Mouse (Mus musculus): ENCODE data around the gene Olfr1008. TPM values are rescaled to one million over a fixed set of nuclear protein-coding genes. Genes with fewer than 3 reads are reported as not detected.
"Not testable (repeated sequence)": the region's sequence is repeated elsewhere in the genome, so short reads cannot be mapped to it uniquely, and the experiment has no call there.

Gene Olfr1008
- polyA plus RNA-seq (2012; fragmentation: generic; extraction: Trizol) = not detected
- long read RNA-seq, experiment 1 = 0 reads
- long read RNA-seq, experiment 2 = 0 reads

DNA sequence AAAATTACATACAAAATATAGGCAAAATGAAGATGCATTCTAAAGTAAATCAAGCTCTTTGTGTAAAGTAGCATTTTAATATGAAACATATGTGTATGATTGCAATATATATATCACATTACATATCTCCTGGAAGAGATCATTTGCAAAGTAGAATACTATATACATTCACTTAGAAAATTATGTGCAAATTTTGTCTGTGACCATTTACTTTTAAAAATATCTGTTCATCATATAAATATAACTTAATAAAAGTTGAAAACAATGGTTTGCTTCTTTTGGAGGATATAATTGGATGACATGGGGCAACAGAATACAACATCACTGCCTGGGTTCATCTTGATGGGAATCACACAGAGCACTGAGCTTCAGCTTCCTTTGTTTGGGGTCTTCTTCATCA, at the start of gene Olfr1008:
TSS of gene Olfr1008 (plus strand) at position 301 of the 400 bp plus-strand sequence.
- Histone ChIP-seq H3K79me3 (ENCODE audit: low read depth) (no peaks in the 10 kb centered on the region), H3ac (ENCODE audit: control insufficient read depth, insufficient read length, low read depth) (no peak within 1 kb of the TSS), H3K79me2 (ENCODE audit: control insufficient read depth, insufficient read depth) (no peaks in the 10 kb centered on the region), H3K36me3 (ENCODE audit: control insufficient read depth, insufficient read depth) (no peaks in the 10 kb centered on the region), H3K27me3 (ENCODE audit: control insufficient read depth, insufficient read depth, insufficient read length) (no peaks in the 10 kb centered on the region), H3K4me3 (ENCODE audit: insufficient read depth, poor library complexity, severe bottlenecking) (no peak within 1 kb of the TSS)
- TF ChIP-seq FOSL1 (IDR thresholded peaks at IDR 0.05; ENCODE audit: insufficient read depth, low read length, poor library complexity, severe bottlenecking) = no peak
- TF ChIP-seq CEBPB (IDR thresholded peaks at IDR 0.05; ENCODE audit: low read depth) = no peak
- no peak for TF ChIP-seq CTCF (IDR thresholded peaks at IDR 0.05; ENCODE audit: control insufficient read depth, insufficient read depth, insufficient read length)
- TF ChIP-seq MAX (IDR thresholded peaks at IDR 0.05) = no peak
- TF ChIP-seq MYOD1 (IDR thresholded peaks at IDR 0.05; ENCODE audit: control insufficient read depth, insufficient read length, low read depth) = no peak
- TF ChIP-seq MYOG (IDR thresholded peaks at IDR 0.05; ENCODE audit: control insufficient read depth, extremely low read depth, insufficient read length) = no peak
- TF ChIP-seq USF1 (IDR thresholded peaks at IDR 0.05; ENCODE audit: low read depth) = no peak

DNA sequence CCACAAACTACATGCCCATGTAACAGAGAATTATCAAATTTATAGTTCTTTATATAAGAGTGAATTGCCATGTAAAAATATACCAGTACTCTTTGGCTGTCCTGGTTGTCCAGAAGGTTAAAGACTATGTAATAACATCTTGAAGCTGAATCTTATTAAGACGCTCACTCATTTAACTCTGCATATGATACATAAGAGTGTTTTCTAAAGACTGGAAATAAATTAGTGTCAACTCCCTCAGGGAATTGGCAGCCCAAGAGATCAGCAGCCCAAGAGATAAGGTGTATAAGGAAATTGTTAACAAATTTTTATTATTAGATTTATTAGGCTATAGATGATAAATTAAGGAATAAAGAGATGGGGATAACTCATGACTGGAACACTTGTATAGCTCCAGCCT, 38.6 kb upstream of the Olfr1008 start, which contains the start of gene Olfr1002:
TSS of gene Olfr1002 (minus strand) at position 101 of the 400 bp plus-strand sequence.
- H3K4me3 ChIP-seq (ENCODE audit: insufficient read depth, poor library complexity, severe bottlenecking) = no peak within 1 kb of the TSS
- TF ChIP-seq FOSL1 (IDR thresholded peaks at IDR 0.05; ENCODE audit: insufficient read depth, low read length, poor library complexity, severe bottlenecking) (no peak), CEBPB (IDR thresholded peaks at IDR 0.05; ENCODE audit: low read depth) (no peak), MYOG (IDR thresholded peaks at IDR 0.05; ENCODE audit: control insufficient read depth, extremely low read depth, insufficient read length) (no peak)
- no peaks in the 10 kb centered on the region for H3K79me2 ChIP-seq (ENCODE audit: control insufficient read depth, insufficient read depth)
- H3K27me3 ChIP-seq (ENCODE audit: control insufficient read depth, insufficient read depth, insufficient read length) = no peaks in the 10 kb centered on the region
- H3ac ChIP-seq (ENCODE audit: control insufficient read depth, insufficient read length, low read depth) = no peak within 1 kb of the TSS
- H3K36me3 ChIP-seq (ENCODE audit: control insufficient read depth, insufficient read depth) = no peaks in the 10 kb centered on the region
- H3K79me3 ChIP-seq (ENCODE audit: low read depth) = no peaks in the 10 kb centered on the region

DNA sequence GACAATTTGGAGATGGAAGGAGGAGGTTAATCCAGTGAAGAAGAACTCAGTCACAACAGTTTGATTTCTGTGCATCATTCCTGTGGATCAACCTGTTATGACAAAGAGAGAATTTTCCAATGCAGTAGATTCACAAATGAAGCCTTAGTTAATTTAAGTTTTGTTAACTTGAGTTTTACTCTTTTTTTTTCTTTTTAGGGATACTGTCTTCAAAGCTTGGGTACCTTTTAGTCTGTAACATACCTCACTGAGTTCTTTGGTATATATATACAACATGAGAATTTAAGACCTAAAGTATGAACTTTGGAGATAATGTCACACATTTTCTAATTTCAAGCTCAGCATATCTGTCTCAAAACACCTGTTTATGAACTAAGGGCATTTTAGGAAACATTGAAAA, 24.9 kb upstream of the Olfr1008 start, which contains the start of gene Olfr154:
TSS of gene Olfr154 (minus strand) at position 101 of the 400 bp plus-strand sequence.
- H3K27me3 ChIP-seq (ENCODE audit: control insufficient read depth, insufficient read depth, insufficient read length) = not testable (repeated sequence)

DNA sequence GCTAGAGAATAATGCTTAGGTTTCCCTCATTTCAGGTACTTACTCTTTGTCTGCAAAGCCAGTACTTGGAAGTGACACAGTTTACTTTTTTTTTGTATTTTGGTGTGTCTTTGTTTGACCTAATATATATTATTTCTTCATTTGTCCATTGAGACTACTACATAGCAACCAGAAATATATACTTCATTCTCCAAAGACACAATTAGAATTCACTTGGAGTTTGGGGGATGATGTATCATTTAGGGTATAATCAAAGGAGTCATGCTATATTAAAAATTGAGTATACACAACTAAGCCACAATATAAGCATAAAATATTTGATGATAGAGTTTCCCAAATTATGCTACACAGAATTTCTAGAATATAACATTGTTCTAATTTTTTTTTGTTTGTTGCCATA, 10.6 kb upstream of the Olfr1008 start, which contains the start of gene Olfr1006:
TSS of gene Olfr1006 (minus strand) at position 101 of the 400 bp plus-strand sequence.
- no peak within 1 kb of the TSS for H3ac ChIP-seq (ENCODE audit: control insufficient read depth, insufficient read length, low read depth)
- no peaks in the 10 kb centered on the region for H3K79me3 ChIP-seq (ENCODE audit: low read depth)
- H3K4me3 ChIP-seq (ENCODE audit: insufficient read depth, poor library complexity, severe bottlenecking) = no peak within 1 kb of the TSS
- H3K79me2 ChIP-seq (ENCODE audit: control insufficient read depth, insufficient read depth) = no peaks in the 10 kb centered on the region
- H3K36me3 ChIP-seq (ENCODE audit: control insufficient read depth, insufficient read depth) = no peaks in the 10 kb centered on the region
- no peaks in the 10 kb centered on the region for H3K27me3 ChIP-seq (ENCODE audit: control insufficient read depth, insufficient read depth, insufficient read length)
- TF ChIP-seq MYOD1 (IDR thresholded peaks at IDR 0.05; ENCODE audit: control insufficient read depth, insufficient read length, low read depth) = no peak
- TF ChIP-seq USF1 (IDR thresholded peaks at IDR 0.05; ENCODE audit: low read depth) = no peak
- TF ChIP-seq CTCF (IDR thresholded peaks at IDR 0.05; ENCODE audit: control insufficient read depth, insufficient read depth, insufficient read length) = no peak
- TF ChIP-seq CEBPB (IDR thresholded peaks at IDR 0.05; ENCODE audit: low read depth) = no peak
- no peak for TF ChIP-seq MYOG (IDR thresholded peaks at IDR 0.05; ENCODE audit: control insufficient read depth, extremely low read depth, insufficient read length)
- no peak for TF ChIP-seq MAX (IDR thresholded peaks at IDR 0.05)
- no peak for TF ChIP-seq FOSL1 (IDR thresholded peaks at IDR 0.05; ENCODE audit: insufficient read depth, low read length, poor library complexity, severe bottlenecking)

More for the DNA sequence above, 24.9 kb upstream of the Olfr1008 start, which contains the start of gene Olfr154:
- H3K4me3 ChIP-seq (ENCODE audit: insufficient read depth, poor library complexity, severe bottlenecking); H3K79me2 ChIP-seq (ENCODE audit: control insufficient read depth, insufficient read depth); H3K79me3 ChIP-seq (ENCODE audit: low read depth); H3ac ChIP-seq (ENCODE audit: control insufficient read depth, insufficient read length, low read depth); H3K36me3 ChIP-seq (ENCODE audit: control insufficient read depth, insufficient read depth): not testable (repeated sequence)

DNA sequence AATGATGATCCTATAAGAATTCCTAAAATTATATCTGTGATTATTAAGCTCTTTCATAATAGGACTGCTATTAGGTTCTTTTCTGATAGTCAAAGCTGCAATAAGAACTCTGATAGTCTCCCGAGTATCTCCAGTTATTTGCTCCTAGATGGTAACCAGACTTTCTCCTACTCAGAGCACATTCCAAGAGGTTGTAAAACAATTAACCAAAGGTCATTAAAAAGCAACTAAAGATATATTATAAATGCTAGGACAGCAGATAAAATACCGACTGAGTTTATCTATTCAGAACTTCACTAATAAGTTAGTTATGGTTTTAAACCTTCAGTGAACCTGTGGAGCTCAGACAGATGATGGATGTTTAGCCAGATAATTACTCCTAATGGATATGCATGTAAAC, 21.4 kb downstream of the Olfr1008 start:
- H3K36me3 ChIP-seq (ENCODE audit: control insufficient read depth, insufficient read depth); H3ac ChIP-seq (ENCODE audit: control insufficient read depth, insufficient read length, low read depth); H3K27me3 ChIP-seq (ENCODE audit: control insufficient read depth, insufficient read depth, insufficient read length); H3K79me3 ChIP-seq (ENCODE audit: low read depth); H3K79me2 ChIP-seq (ENCODE audit: control insufficient read depth, insufficient read depth); H3K4me3 ChIP-seq (ENCODE audit: insufficient read depth, poor library complexity, severe bottlenecking): not testable (repeated sequence)

DNA sequence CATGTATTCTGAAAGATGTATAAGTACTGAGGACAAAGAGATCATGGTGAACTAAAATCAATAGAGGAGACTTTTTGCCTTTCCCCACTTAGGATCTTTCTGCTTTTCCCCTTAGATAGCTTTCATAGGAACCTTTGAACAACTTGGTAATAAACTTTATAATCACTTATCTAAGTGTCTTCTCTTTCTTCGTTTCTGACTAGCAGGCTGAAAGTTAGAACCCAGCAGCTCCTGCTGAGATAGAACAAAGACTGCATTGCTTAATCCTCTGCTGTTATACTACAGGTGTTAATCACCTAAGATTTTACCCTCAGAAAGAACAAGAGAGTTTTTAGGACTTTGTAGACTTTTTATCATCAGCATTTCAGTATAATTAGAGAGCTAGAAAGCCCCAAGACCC, 21.9 kb downstream of the Olfr1008 start:
- H3K4me3 ChIP-seq (ENCODE audit: insufficient read depth, poor library complexity, severe bottlenecking) = no peak overlapping the region
- no peaks in the 10 kb centered on the region for H3K79me2 ChIP-seq (ENCODE audit: control insufficient read depth, insufficient read depth)
- H3K36me3 ChIP-seq (ENCODE audit: control insufficient read depth, insufficient read depth) = no peaks in the 10 kb centered on the region
- no peak overlapping the region for H3ac ChIP-seq (ENCODE audit: control insufficient read depth, insufficient read length, low read depth)
- no peaks in the 10 kb centered on the region for H3K79me3 ChIP-seq (ENCODE audit: low read depth)
- TF ChIP-seq FOSL1 (IDR thresholded peaks at IDR 0.05; ENCODE audit: insufficient read depth, low read length, poor library complexity, severe bottlenecking) = no peak
- TF ChIP-seq CTCF (IDR thresholded peaks at IDR 0.05; ENCODE audit: control insufficient read depth, insufficient read depth, insufficient read length) = no peak
- TF ChIP-seq MYOG (IDR thresholded peaks at IDR 0.05; ENCODE audit: control insufficient read depth, extremely low read depth, insufficient read length) = no peak
- TF ChIP-seq MYOD1 (IDR thresholded peaks at IDR 0.05; ENCODE audit: control insufficient read depth, insufficient read length, low read depth) = no peak
- no peak for TF ChIP-seq CEBPB (IDR thresholded peaks at IDR 0.05; ENCODE audit: low read depth)
- no peak for TF ChIP-seq USF1 (IDR thresholded peaks at IDR 0.05; ENCODE audit: low read depth)
- no peak for TF ChIP-seq MAX (IDR thresholded peaks at IDR 0.05)
- no peaks in the 10 kb centered on the region for H3K27me3 ChIP-seq (ENCODE audit: control insufficient read depth, insufficient read depth, insufficient read length)

Data from C2C12 (cell line).